Mouse (Mus musculus): ENCODE results near the gene C2cd2l. TPM values are rescaled to one million over a fixed set of nuclear protein-coding genes. Genes with fewer than 3 reads are reported as not detected.

The C2cd2l gene
- polyA plus RNA-seq, 1 experiment, result 164 TPM

DNA sequence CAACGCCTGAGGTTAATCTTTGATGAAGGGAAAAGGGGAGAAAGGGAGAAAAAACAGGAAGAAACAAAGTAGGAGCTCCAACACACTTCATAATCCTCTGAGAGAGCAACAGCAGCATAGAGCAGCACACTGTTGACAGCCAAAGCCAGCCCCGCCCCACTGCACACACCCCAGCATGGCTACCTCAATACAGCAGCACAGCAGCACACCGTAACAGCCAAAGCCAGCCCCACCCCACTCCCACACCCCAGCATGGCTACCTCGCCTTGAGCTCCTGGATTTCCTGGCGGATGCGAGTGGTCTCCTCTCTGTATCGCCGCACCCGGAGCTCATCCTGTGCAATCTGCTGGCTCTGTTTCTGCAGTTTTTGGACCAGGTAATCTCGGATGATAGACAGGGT is 32.3 kb upstream of the C2cd2l start:
- Histone ChIP-seq H3K27me3 (replicated peaks; ENCODE audit: control insufficient read depth, insufficient read depth, low read length) (no peaks in the 10 kb centered on the region), H3K27ac (ENCODE audit: insufficient read depth, low read depth, low read length) (no peak overlapping the region), H3K4me3 (ENCODE audit: insufficient read depth, low read depth, low read length) (no peak overlapping the region), H3K36me3 (ENCODE audit: control insufficient read depth, insufficient read depth, low read length) (peaks cover 15% of the 10 kb centered on the region), H3K4me1 (ENCODE audit: control insufficient read depth, insufficient read depth, low read length) (no peaks in the 10 kb centered on the region)
- no peak for DNase-seq
- 87% methylated on average over 10 of the region's 10 CpGs for WGBS
- no peak for TF ChIP-seq POLR2A (IDR thresholded peaks at IDR 0.05; ENCODE audit: low read depth, low read length)
- no peak for TF ChIP-seq CTCF (conservative IDR thresholded peaks at IDR 0.05; ENCODE audit: insufficient read depth, insufficient read length, low read depth, low read length)

GRCm38 (mm10) chr9:44351396-44351795 is 31.3 kb upstream of the C2cd2l start:
- no peak overlapping the region for H3K4me3 ChIP-seq (ENCODE audit: insufficient read depth, low read depth, low read length)
- H3K36me3 ChIP-seq (ENCODE audit: control insufficient read depth, insufficient read depth, low read length), result peaks cover 14% of the 10 kb centered on the region
- H3K4me1 ChIP-seq (ENCODE audit: control insufficient read depth, insufficient read depth, low read length), result no peaks in the 10 kb centered on the region
- DNase-seq, result no peak
- TF ChIP-seq CTCF (conservative IDR thresholded peaks at IDR 0.05; ENCODE audit: insufficient read depth, insufficient read length, low read depth, low read length) (no peak), POLR2A (IDR thresholded peaks at IDR 0.05; ENCODE audit: low read depth, low read length) (no peak)
- 93% methylated on average over 4 of the region's 4 CpGs for WGBS
- H3K27ac ChIP-seq (ENCODE audit: insufficient read depth, low read depth, low read length), result no peak overlapping the region
- H3K27me3 ChIP-seq (replicated peaks; ENCODE audit: control insufficient read depth, insufficient read depth, low read length), result no peaks in the 10 kb centered on the region

GRCm38 (mm10) chr9:44348546-44348945 is 28.5 kb upstream of the C2cd2l start:
- H3K4me3 ChIP-seq (ENCODE audit: insufficient read depth, low read depth, low read length), result no peak overlapping the region
- H3K27me3 ChIP-seq (replicated peaks; ENCODE audit: control insufficient read depth, insufficient read depth, low read length), result no peaks in the 10 kb centered on the region
- TF ChIP-seq POLR2A (IDR thresholded peaks at IDR 0.05; ENCODE audit: low read depth, low read length) (no peak), CTCF (conservative IDR thresholded peaks at IDR 0.05; ENCODE audit: insufficient read depth, insufficient read length, low read depth, low read length) (0 out of 2 replicates have a peak, but pooled peaks have one; percentile 17)
- H3K27ac ChIP-seq (ENCODE audit: insufficient read depth, low read depth, low read length), result no peak overlapping the region
- no peak for DNase-seq
- no peaks in the 10 kb centered on the region for H3K4me1 ChIP-seq (ENCODE audit: control insufficient read depth, insufficient read depth, low read length)
- H3K36me3 ChIP-seq (ENCODE audit: control insufficient read depth, insufficient read depth, low read length), result peaks cover 2% of the 10 kb centered on the region
- 97% methylated on average over 4 of the region's 4 CpGs for WGBS

- TF ChIP-seq CTCF (conservative IDR thresholded peaks at IDR 0.05; ENCODE audit: insufficient read depth, insufficient read length, low read depth, low read length) (no peak), POLR2A (IDR thresholded peaks at IDR 0.05; ENCODE audit: low read depth, low read length) (no peak)
- DNase-seq, result no peak
- 78% methylated on average over 4 of the region's 4 CpGs for WGBS
- Histone ChIP-seq H3K27ac (ENCODE audit: insufficient read depth, low read depth, low read length) (no peak overlapping the region), H3K4me3 (ENCODE audit: insufficient read depth, low read depth, low read length) (no peak overlapping the region), H3K36me3 (ENCODE audit: control insufficient read depth, insufficient read depth, low read length) (peaks cover 2% of the 10 kb centered on the region), H3K4me1 (ENCODE audit: control insufficient read depth, insufficient read depth, low read length) (peaks cover 7% of the 10 kb centered on the region; the same call in 1 of the 2 replicates), H3K27me3 (replicated peaks; ENCODE audit: control insufficient read depth, insufficient read depth, low read length) (no peaks in the 10 kb centered on the region)
Measured at GRCm38 (mm10) chr9:44347621-44348020, 27.5 kb upstream of the C2cd2l start.

GRCm38 (mm10) chr9:44347166-44347565 is 27.1 kb upstream of the C2cd2l start:
- Histone ChIP-seq H3K36me3 (ENCODE audit: control insufficient read depth, insufficient read depth, low read length) (peaks cover 2% of the 10 kb centered on the region; the same call in 1 of the 2 replicates), H3K4me3 (ENCODE audit: insufficient read depth, low read depth, low read length) (no peak overlapping the region), H3K4me1 (ENCODE audit: control insufficient read depth, insufficient read depth, low read length) (peaks cover 11% of the 10 kb centered on the region; the same call in 1 of the 2 replicates), H3K27me3 (replicated peaks; ENCODE audit: control insufficient read depth, insufficient read depth, low read length) (no peaks in the 10 kb centered on the region), H3K27ac (ENCODE audit: insufficient read depth, low read depth, low read length) (no peak overlapping the region)
- DNase-seq, result peak; percentile 39
- TF ChIP-seq CTCF (conservative IDR thresholded peaks at IDR 0.05; ENCODE audit: insufficient read depth, insufficient read length, low read depth, low read length) (no peak), POLR2A (IDR thresholded peaks at IDR 0.05; ENCODE audit: low read depth, low read length) (no peak)
- WGBS, result 85% methylated on average over 9 of the region's 9 CpGs

DNA sequence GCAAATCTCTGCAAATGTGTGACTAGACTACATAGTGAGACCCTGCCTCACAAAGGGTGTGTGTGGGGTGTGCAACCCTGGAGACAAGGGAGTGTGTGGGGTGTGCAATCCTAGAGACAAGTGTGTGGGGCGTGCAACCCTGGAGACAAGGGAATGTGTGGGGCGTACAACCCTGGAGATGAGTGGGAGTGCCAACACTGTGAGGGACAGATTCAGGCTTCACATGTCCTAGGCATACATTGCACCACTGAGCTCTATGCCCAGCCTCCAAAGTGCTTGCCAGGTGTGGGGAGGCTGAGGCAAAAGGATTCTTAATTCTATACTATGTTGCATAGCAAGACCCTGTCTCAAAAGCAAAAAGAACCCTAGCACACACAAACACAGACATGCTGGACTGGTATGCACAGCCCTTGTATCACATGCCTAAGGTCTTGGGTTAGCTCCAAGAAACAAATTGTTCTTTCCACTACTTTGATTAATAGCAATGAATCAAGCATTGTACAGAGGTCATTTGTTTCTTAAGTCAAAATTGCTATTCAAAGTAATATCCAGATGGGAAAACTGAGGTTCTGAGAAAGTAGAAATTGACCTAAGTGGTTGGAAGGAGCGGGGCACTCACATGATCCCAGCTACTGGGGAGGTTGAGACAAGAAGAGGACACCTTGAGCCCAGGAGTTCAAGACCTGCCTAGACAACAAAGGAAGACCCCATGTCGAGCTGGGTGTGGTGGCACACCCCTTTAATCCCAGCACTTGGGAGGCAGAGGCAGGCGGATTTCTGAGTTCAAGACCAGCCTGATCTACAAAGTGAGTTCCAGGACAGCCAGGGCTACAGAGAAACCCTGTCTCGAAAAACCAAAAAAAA is 25.7 kb upstream of the C2cd2l start:
- peaks cover 11% of the 10 kb centered on the region; the same call in 1 of the 2 replicates for H3K4me1 ChIP-seq (ENCODE audit: control insufficient read depth, insufficient read depth, low read length)
- 77% methylated on average over 6 of the region's 6 CpGs for WGBS
- H3K27me3 ChIP-seq (replicated peaks; ENCODE audit: control insufficient read depth, insufficient read depth, low read length), result no peaks in the 10 kb centered on the region
- no peak overlapping the region for H3K4me3 ChIP-seq (ENCODE audit: insufficient read depth, low read depth, low read length)
- no peak overlapping the region for H3K27ac ChIP-seq (ENCODE audit: insufficient read depth, low read depth, low read length)
- peaks cover 2% of the 10 kb centered on the region; the same call in 1 of the 2 replicates for H3K36me3 ChIP-seq (ENCODE audit: control insufficient read depth, insufficient read depth, low read length)
- peak; percentile 32 for DNase-seq
- TF ChIP-seq POLR2A (IDR thresholded peaks at IDR 0.05; ENCODE audit: low read depth, low read length) (no peak), CTCF (conservative IDR thresholded peaks at IDR 0.05; ENCODE audit: insufficient read depth, insufficient read length, low read depth, low read length) (no peak)

DNA sequence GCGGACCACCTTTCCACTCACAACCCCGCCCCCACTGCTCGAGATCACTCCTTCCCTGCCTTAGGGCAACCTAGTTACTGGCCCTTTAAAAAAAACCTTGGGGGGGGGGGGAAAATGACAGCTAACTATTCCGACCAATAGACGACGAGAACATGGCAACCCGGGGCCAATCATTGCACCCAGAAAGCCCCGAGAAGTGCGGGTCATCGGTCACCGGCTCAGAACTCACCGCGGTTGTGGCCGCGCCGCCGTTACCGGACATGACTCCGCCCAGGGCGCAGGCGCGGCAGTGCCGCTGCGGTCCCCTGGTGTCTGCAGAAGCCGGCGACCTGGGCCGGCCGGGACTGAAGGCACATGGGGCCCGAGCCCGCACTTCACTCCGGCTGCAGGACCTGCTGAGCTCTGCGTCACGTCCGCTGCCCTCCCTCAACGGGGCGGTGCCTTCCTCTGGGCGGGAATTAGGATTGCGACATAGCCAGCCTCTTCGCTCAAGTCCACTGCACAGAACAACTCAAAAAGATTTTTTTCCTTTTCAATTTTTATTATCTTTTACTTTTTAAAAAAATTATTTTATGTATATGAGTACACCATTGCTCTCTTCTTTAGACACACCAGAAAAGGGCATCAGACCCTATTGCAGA is 23.8 kb upstream of the C2cd2l start, which contains the start of gene Hmbs:
TSS of gene Hmbs (minus strand) at position 448 of the 641 bp plus-strand sequence.
- H3K4me3 ChIP-seq (ENCODE audit: insufficient read depth, low read depth, low read length), result peak within 1 kb of the TSS; percentile 94
- TF ChIP-seq CTCF (conservative IDR thresholded peaks at IDR 0.05; ENCODE audit: insufficient read depth, insufficient read length, low read depth, low read length) (no peak), POLR2A (IDR thresholded peaks at IDR 0.05; ENCODE audit: low read depth, low read length) (no peak)
- DNase-seq, result peak; percentile 96
- no peaks in the 10 kb centered on the region for H3K36me3 ChIP-seq (ENCODE audit: control insufficient read depth, insufficient read depth, low read length)
- H3K27ac ChIP-seq (ENCODE audit: insufficient read depth, low read depth, low read length), result peak within 1 kb of the TSS; percentile 99
- no peaks in the 10 kb centered on the region for H3K27me3 ChIP-seq (replicated peaks; ENCODE audit: control insufficient read depth, insufficient read depth, low read length)
- peaks cover 11% of the 10 kb centered on the region; the same call in 1 of the 2 replicates for H3K4me1 ChIP-seq (ENCODE audit: control insufficient read depth, insufficient read depth, low read length)
- WGBS, result under 1% methylated on average over 39 of the region's 39 CpGs

Measured in kidney, adult 2 months (tissue).